Mouse (Mus musculus): Measurements from ENCODE around the gene Fam122a.

Fam122a gene

GRCm38 (mm10) chr19:24476929-24477882 lies at the start of gene Fam122a:
Gene Fam122a, minus strand, starts transcription at chr19:24477356.
- DNase-seq: peak; percentile 92 to 93

- no peak for DNase-seq
Observed at GRCm38 (mm10) chr19:24523476-24524313, 46.5 kb upstream of the Fam122a start.

- DNase-seq: no peak
Observed at GRCm38 (mm10) chr19:24521997-24522396, 44.8 kb upstream of the Fam122a start.

GRCm38 (mm10) chr19:24521146-24521545 lies 44.0 kb upstream of the Fam122a start:
- no peak for DNase-seq

- no peak for DNase-seq
Observed at GRCm38 (mm10) chr19:24519732-24520409, 42.7 kb upstream of the Fam122a start.

- no peak for DNase-seq
Observed at GRCm38 (mm10) chr19:24518384-24518783, 41.2 kb upstream of the Fam122a start.

- DNase-seq: no peak
Observed at GRCm38 (mm10) chr19:24517057-24517456, 39.9 kb upstream of the Fam122a start.

DNA sequence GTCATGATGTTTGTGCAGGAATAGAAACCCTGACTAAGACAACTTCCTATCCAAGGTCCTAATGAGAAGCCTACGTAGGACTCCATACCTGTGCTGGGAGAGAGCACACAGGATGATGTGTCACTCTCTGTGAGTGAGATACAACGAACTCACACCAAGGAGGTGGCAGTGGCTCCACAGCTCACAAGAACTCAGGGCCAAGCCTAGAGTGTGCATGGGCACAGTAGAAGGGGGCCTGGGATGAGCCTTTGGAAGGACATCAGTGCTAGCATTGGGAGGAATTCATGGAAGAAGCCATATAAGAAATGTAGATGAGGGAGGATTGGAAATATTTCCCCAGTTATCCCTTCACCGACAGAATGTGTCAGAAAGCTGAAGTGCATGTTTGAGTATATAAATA lies 38.8 kb upstream of the Fam122a start:
- DNase-seq: no peak

DNA sequence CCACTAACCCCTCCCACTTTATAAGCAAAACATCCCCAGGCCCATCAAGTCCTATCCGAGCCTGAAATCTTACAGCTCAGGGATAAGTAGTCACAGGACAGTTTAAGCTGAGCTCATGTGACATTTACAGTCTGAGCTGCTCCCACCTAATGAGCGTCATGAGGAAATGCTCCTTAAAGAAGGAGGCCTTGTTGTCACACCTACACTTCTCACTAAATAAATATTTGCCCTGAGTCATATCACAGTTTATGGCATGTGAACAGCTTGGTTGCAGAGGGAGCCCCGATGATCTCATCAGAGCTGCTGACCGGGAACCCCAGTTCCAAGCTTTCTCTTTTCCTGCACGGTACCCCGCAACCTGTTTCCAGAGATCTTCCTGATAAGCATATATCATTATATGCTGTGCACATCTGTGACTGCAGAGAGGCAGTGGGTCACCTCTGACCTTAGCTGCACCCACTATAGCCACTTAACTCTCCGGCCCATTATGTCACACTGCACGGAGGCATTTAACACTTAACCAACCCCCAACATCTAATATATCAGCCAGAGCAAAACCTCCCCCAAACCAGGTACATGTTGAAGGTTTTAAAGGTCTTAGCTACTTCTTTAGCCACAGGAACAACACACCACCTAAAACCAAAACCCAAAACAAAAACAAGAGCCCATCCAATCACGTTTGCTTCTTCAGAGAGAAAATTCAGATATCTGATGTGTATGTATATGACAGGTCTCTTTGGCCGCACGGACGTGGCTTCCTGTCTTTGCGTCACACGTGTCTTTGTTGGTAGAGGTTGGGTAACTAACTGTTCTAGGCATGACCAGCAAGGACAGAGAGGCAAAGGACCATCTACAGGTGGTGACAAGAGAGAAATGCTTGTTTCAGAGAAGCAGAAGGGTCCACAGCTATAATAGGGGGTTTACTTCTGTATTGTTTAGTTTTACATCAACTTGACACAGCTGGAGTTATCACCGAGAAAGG lies 37.8 kb upstream of the Fam122a start:
- no peak for DNase-seq

- DNase-seq: no peak
Observed at GRCm38 (mm10) chr19:24513105-24513843, 36.1 kb upstream of the Fam122a start.

GRCm38 (mm10) chr19:24511939-24512338 lies 34.8 kb upstream of the Fam122a start:
- no peak for DNase-seq

- DNase-seq: no peak
Observed at GRCm38 (mm10) chr19:24509391-24509790, 32.2 kb upstream of the Fam122a start.

- DNase-seq: no peak
Observed at GRCm38 (mm10) chr19:24508087-24508767, 31.1 kb upstream of the Fam122a start.

- peak; percentile 4 to 37 for DNase-seq
Observed at GRCm38 (mm10) chr19:24502736-24503421, 25.7 kb upstream of the Fam122a start.

- DNase-seq: no peak
Observed at GRCm38 (mm10) chr19:24501525-24501924, 24.4 kb upstream of the Fam122a start.

DNA sequence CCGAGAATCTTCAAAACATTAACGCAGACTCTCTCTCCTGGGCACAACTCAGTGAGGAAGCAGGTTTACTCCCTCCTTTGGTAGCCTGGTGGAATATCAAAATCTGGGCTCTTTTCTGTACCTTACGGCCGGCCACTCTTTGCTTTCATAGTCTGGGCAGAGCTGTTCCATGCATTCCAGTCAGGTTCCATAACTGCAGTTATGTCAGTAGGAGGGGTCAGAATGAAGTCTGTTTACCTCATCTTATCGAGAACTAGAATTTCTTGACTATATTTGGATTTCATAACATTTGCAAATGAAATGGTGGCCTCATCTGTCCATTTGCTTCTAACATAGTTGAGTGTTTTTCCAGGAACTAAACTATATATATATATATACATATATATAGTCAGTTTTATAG lies 23.3 kb upstream of the Fam122a start:
- no peak for DNase-seq

GRCm38 (mm10) chr19:24499291-24499690 lies 22.1 kb upstream of the Fam122a start:
- no peak for DNase-seq

GRCm38 (mm10) chr19:24493887-24494286 lies 16.7 kb upstream of the Fam122a start:
- DNase-seq: no peak

GRCm38 (mm10) chr19:24491824-24492223 lies 14.7 kb upstream of the Fam122a start:
- no peak for DNase-seq

GRCm38 (mm10) chr19:24490275-24490674 lies 13.1 kb upstream of the Fam122a start:
- DNase-seq: no peak

Measured in thymus, postnatal 36 days (tissue).